ENCODE assay signal across 23 mouse cellular contexts in the genomic region with DNA sequence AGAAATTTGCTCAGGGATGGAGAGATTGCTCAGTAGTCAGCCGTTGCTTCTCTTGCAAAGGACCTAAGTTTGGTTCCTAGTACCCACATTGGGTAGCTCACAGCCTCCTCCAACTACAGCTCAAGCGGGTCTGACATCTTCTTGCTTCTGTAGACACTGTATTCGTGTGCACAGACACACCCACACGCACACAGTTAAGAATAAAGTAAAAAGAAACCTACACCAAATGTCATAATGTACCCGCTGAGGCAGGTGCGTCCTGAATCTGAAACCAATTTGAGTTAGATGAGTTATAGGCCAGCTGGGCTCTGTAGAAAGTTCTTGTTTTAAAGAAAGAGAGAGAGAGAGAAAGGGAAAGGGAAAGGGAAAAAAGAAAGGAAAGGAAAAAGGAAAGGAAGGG.
DNase-seq lines count a peak whose midpoint lies in the region; ATAC-seq lines count a peak whose summit lies in the region.
"Had no signal": no experiment of that assay in that cellular context is flagged by ENCODE, and none has a peak within 500 bp of the region (broad histone marks: within the 10 kb centered on the region; RNA-seq: fewer than 3 reads in every experiment).

No protein-coding gene starts in this region.

- H3K9me3 ChIP-seq in forebrain, embryonic 11.5 days (ENCODE audit: control insufficient read depth, low read length): no peaks in the 10 kb centered on the region
- H3K9me3 ChIP-seq: embryonic facial prominence, embryonic 15.5 days; forebrain, embryonic 10.5 days; hindbrain, embryonic 13.5 days; limb, embryonic 15.5 days; midbrain, embryonic 12.5 days had no signal

- no peaks in the 10 kb centered on the region for H3K36me3 ChIP-seq in forebrain, embryonic 11.5 days (ENCODE audit: control insufficient read depth, insufficient read depth, low read length)
- H3K36me3 ChIP-seq: hindbrain, embryonic 13.5 days; limb, embryonic 15.5 days; midbrain, embryonic 12.5 days had no signal

- WGBS in forebrain, embryonic 11.5 days: 92% methylated on average over 6 of the region's 6 CpGs

- intact Hi-C loops in left cerebral cortex, postnatal 36 days (cut with DNase I): loop anchor here (5.0 kb wide), 2 partner anchors 68 to 77 kb away; no protein-coding TSS in a partner anchor

- no peak for DNase-seq in frontal cortex, postnatal 25 days (ENCODE audit: low spot score in 2 of 2)
- DNase-seq in CD4-positive helper T cell, adult 2 months (ENCODE audit: low read depth, low spot score): peak; percentile 44
- DNase-seq in thymus, postnatal 14 days: peak; percentile 61
- no peak for DNase-seq in testis, postnatal 14 days (ENCODE audit: low spot score)
- no peak for DNase-seq in forebrain, embryonic 11.5 days (ENCODE audit: low spot score)
- DNase-seq in left cerebral cortex, postnatal 36 days (ENCODE audit: low spot score in 2 of 2): no peak
- DNase-seq: adrenal gland, postnatal 25 days; cerebellum, adult 8-10 months; gastrocnemius, postnatal 36 days; heart, postnatal 14 days; kidney, adult 11 months; right cerebral cortex, adult 18-20 months had no signal

- ATAC-seq in frontal cortex, adult (ENCODE audit: low TSS enrichment): peak; percentile 48; the same call in 1 of the 2 replicates
- peak; percentile 42 for ATAC-seq in inflammation-experienced regulatory T-cells, adult 6 months
- ATAC-seq in forebrain, embryonic 11.5 days (replicated peaks; ENCODE audit: low FRiP score): no peak

- no peak overlapping the region for H3K27ac ChIP-seq in forebrain, embryonic 11.5 days (ENCODE audit: low read depth, low read length)
- H3K27ac ChIP-seq: embryonic facial prominence, embryonic 15.5 days; forebrain, embryonic 10.5 days; hindbrain, embryonic 13.5 days; kidney, postnatal 0 days; limb, embryonic 15.5 days; midbrain, embryonic 12.5 days; stomach, postnatal 0 days had no signal

- no peak overlapping the region for H3K4me2 ChIP-seq in forebrain, embryonic 11.5 days (ENCODE audit: low read depth, low read length, severe bottlenecking)
- H3K4me2 ChIP-seq: embryonic facial prominence, embryonic 15.5 days; heart, embryonic 11.5 days; hindbrain, embryonic 13.5 days; limb, embryonic 15.5 days; midbrain, embryonic 12.5 days had no signal

- H3K27me3 ChIP-seq in forebrain, embryonic 11.5 days (ENCODE audit: control insufficient read depth, insufficient read depth, low read length): no peaks in the 10 kb centered on the region
- H3K27me3 ChIP-seq: embryonic facial prominence, embryonic 15.5 days; hindbrain, embryonic 13.5 days; limb, embryonic 15.5 days; midbrain, embryonic 12.5 days had no signal

- H3K4me1 ChIP-seq in forebrain, embryonic 11.5 days (replicated peaks; ENCODE audit: control insufficient read depth, insufficient read depth, low read length): 0 out of 2 replicates have a peak, but pooled peaks cover 5% of the 10 kb centered on the region
- H3K4me1 ChIP-seq: limb, embryonic 15.5 days had no signal

- H3K4me3 ChIP-seq in forebrain, embryonic 11.5 days (ENCODE audit: low read depth, low read length): no peak overlapping the region
- H3K4me3 ChIP-seq: embryonic facial prominence, embryonic 15.5 days; forebrain, embryonic 10.5 days; hindbrain, embryonic 13.5 days; limb, embryonic 15.5 days; midbrain, embryonic 12.5 days; myocyte had no signal

- no peak overlapping the region for H3K9ac ChIP-seq in forebrain, embryonic 11.5 days (ENCODE audit: low read length)
- H3K9ac ChIP-seq: embryonic facial prominence, embryonic 15.5 days; hindbrain, embryonic 13.5 days; limb, embryonic 15.5 days; midbrain, embryonic 12.5 days had no signal

Comparison
In these comparisons a context has a peak if more than half of its experiments do, and no peak if none do; other contexts are left out.
1. DNase-seq: peak in CD4-positive helper T cell, adult 2 months (single experiment) and thymus, postnatal 14 days (single experiment); none in frontal cortex, postnatal 25 days (0 of 2), testis, postnatal 14 days (single experiment), forebrain, embryonic 11.5 days (single experiment) and left cerebral cortex, postnatal 36 days (0 of 2).